Mouse (Mus musculus): ENCODE results near the gene Hist1h2bg. TPM values are rescaled to one million over a fixed set of nuclear protein-coding genes. Genes with fewer than 3 reads are reported as not detected.
A peak's percentile ranks its signal among the peaks of the same experiment; 100 is the strongest.
"Not testable (repeated sequence)": the region's sequence is repeated elsewhere in the genome, so short reads cannot be mapped to it uniquely, and the experiment has no call there.

Gene Hist1h2bg
- total and polyA plus RNA-seq, 3 experiments, result 14.7 to 2,580 TPM; not detected in 1

- H3K4me1 ChIP-seq (ENCODE audit: control insufficient read depth in 1 of 2, insufficient read depth in 2 of 2, low read length in 2 of 2); H3K79me2 ChIP-seq (ENCODE audit: control insufficient read depth, insufficient read depth, low read length, poor library complexity); H3K9me3 ChIP-seq (replicated peaks; ENCODE audit: insufficient read depth, low read length); H3K27me3 ChIP-seq (ENCODE audit: control insufficient read depth in 1 of 2, insufficient read depth in 2 of 2, low read length in 2 of 2): not testable (repeated sequence)
- Histone ChIP-seq H3K27ac (ENCODE audit: control insufficient read depth, low read depth, low read length) (peak overlapping the region; percentile 86), H3K36me3 (ENCODE audit: control insufficient read depth in 1 of 2, insufficient read depth in 2 of 2, low read length in 2 of 2) (peaks cover 0 to 30% of the 10 kb centered on the region in 2 experiments; a peak in 2 of 4 replicates), H3K9ac (ENCODE audit: control insufficient read depth, low read depth, low read length, poor library complexity, severe bottlenecking) (peak overlapping the region; percentile 73), H3K4me3 (ENCODE audit: control insufficient read depth in 1 of 2, insufficient read depth in 1 of 2, low read depth in 2 of 2, low read length in 2 of 2) (peak overlapping the region; percentile 6 to 47)
- TF ChIP-seq POLR2AphosphoS5 (IDR thresholded peaks at IDR 0.05; ENCODE audit: borderline replicate concordance, low read depth, low read length) (peak; percentile 93; the same call in 1 of the 2 replicates), UBTF (IDR thresholded peaks at IDR 0.05; ENCODE audit: borderline replicate concordance, insufficient read depth, low read depth, low read length) (peak; percentile 90; the same call in 1 of the 2 replicates), POLR2A (IDR thresholded peaks at IDR 0.05; ENCODE audit: control insufficient read depth in 1 of 2, insufficient read depth in 1 of 2, low read depth in 1 of 2, low read length in 2 of 2, poor library complexity in 1 of 2) (peak; percentile 94 to 97; a peak in 3 of 4 replicates)
- peak; percentile 75 for DNase-seq (ENCODE audit: low read depth, low spot score)
Measured at GRCm38 (mm10) chr13:23575864-23576313, 4.7 kb downstream of the Hist1h2bg start.

GRCm38 (mm10) chr13:23576351-23576881 is 5.2 kb downstream of the Hist1h2bg start:
- peak overlapping the region; percentile 73 for H3K9ac ChIP-seq (ENCODE audit: control insufficient read depth, low read depth, low read length, poor library complexity, severe bottlenecking)
- H3K4me1 ChIP-seq (ENCODE audit: control insufficient read depth in 1 of 2, insufficient read depth in 2 of 2, low read length in 2 of 2), result peaks cover 0 to 2% of the 10 kb centered on the region in 2 experiments; a peak in 1 of 4 replicates

GRCm38 (mm10) chr13:23576906-23577639 is 5.9 kb downstream of the Hist1h2bg start:
- Histone ChIP-seq H3K9ac (ENCODE audit: control insufficient read depth, low read depth, low read length, poor library complexity, severe bottlenecking) (peak overlapping the region; percentile 73), H3K36me3 (ENCODE audit: control insufficient read depth in 1 of 2, insufficient read depth in 2 of 2, low read length in 2 of 2) (peaks cover 0 to 32% of the 10 kb centered on the region in 2 experiments; a peak in 2 of 4 replicates), H3K4me3 (ENCODE audit: control insufficient read depth in 1 of 2, insufficient read depth in 1 of 2, low read depth in 2 of 2, low read length in 2 of 2) (peak overlapping the region; percentile 6 to 47), H3K4me1 (ENCODE audit: control insufficient read depth in 1 of 2, insufficient read depth in 2 of 2, low read length in 2 of 2) (peaks cover 0 to 2% of the 10 kb centered on the region in 2 experiments; a peak in 1 of 4 replicates), H3K79me2 (ENCODE audit: control insufficient read depth, insufficient read depth, low read length, poor library complexity) (peaks cover 6% of the 10 kb centered on the region; the same call in 1 of the 2 replicates), H3K27me3 (ENCODE audit: control insufficient read depth in 1 of 2, insufficient read depth in 2 of 2, low read length in 2 of 2) (no peaks in the 10 kb centered on the region), H3K27ac (ENCODE audit: control insufficient read depth, low read depth, low read length) (peak overlapping the region; percentile 86), H3K9me3 (replicated peaks; ENCODE audit: insufficient read depth, low read length) (no peaks in the 10 kb centered on the region)
- 0 out of 2 replicates have a peak, but pooled peaks have one; percentile 12 for TF ChIP-seq TBP (IDR thresholded peaks at IDR 0.05; ENCODE audit: low read depth, low read length)
- no peak for TF ChIP-seq POLR2A (IDR thresholded peaks at IDR 0.05; ENCODE audit: control insufficient read depth in 1 of 2, insufficient read depth in 1 of 2, low read depth in 1 of 2, low read length in 2 of 2, poor library complexity in 1 of 2)
- no peak for TF ChIP-seq KAT2A (conservative IDR thresholded peaks at IDR 0.05; ENCODE audit: low read depth, low read length)
- TF ChIP-seq MAZ (IDR thresholded peaks at IDR 0.05; ENCODE audit: low read depth, low read length), result no peak
- peak; percentile 75 for DNase-seq (ENCODE audit: low read depth, low spot score)

More at GRCm38 (mm10) chr13:23576351-23576881, 5.2 kb downstream of the Hist1h2bg start:
- Histone ChIP-seq H3K4me3 (ENCODE audit: control insufficient read depth in 1 of 2, insufficient read depth in 1 of 2, low read depth in 2 of 2, low read length in 2 of 2) (peak overlapping the region; percentile 6 to 47), H3K27ac (ENCODE audit: control insufficient read depth, low read depth, low read length) (peak overlapping the region; percentile 86), H3K79me2 (ENCODE audit: control insufficient read depth, insufficient read depth, low read length, poor library complexity) (peaks cover 6% of the 10 kb centered on the region; the same call in 1 of the 2 replicates), H3K9me3 (replicated peaks; ENCODE audit: insufficient read depth, low read length) (no peaks in the 10 kb centered on the region), H3K27me3 (ENCODE audit: control insufficient read depth in 1 of 2, insufficient read depth in 2 of 2, low read length in 2 of 2) (no peaks in the 10 kb centered on the region), H3K36me3 (ENCODE audit: control insufficient read depth in 1 of 2, insufficient read depth in 2 of 2, low read length in 2 of 2) (peaks cover 0 to 31% of the 10 kb centered on the region in 2 experiments; a peak in 2 of 4 replicates)
- no peak for TF ChIP-seq EP300 (IDR thresholded peaks at IDR 0.05; ENCODE audit: low read depth in 1 of 2, low read length in 2 of 2)
- peak; percentile 52 to 81; a peak in 3 of 4 replicates for TF ChIP-seq POLR2A (IDR thresholded peaks at IDR 0.05; ENCODE audit: control insufficient read depth in 1 of 2, insufficient read depth in 1 of 2, low read depth in 1 of 2, low read length in 2 of 2, poor library complexity in 1 of 2)
- DNase-seq (ENCODE audit: low read depth, low spot score), result peak; percentile 86
